Mouse (Mus musculus): ENCODE data around the gene Gsdma3.

- TF ChIP-seq CTCF (IDR thresholded peaks at IDR 0.05; ENCODE audit: extremely low read depth, insufficient read depth, low read length) (no peak), POLR2A (IDR thresholded peaks at IDR 0.05; ENCODE audit: extremely low read depth, insufficient read depth, low read length) (no peak)
Measured at GRCm38 (mm10) chr11:98586087-98586891, 39.9 kb upstream of the Gsdma3 start.

Data from cortical plate, adult 2 months (tissue).